Mouse (Mus musculus) cerebellum, postnatal 14 days (tissue): ENCODE results near the gene Epb41l1.

ENCODE experiments used
- DNase-seq, 2 experiments: peaks; one replicate each; pipeline ENCODE4 v3.0.0; 2021; ENCODE audit warnings: mixed read lengths in 2 of 2

The Epb41l1 gene

DNA sequence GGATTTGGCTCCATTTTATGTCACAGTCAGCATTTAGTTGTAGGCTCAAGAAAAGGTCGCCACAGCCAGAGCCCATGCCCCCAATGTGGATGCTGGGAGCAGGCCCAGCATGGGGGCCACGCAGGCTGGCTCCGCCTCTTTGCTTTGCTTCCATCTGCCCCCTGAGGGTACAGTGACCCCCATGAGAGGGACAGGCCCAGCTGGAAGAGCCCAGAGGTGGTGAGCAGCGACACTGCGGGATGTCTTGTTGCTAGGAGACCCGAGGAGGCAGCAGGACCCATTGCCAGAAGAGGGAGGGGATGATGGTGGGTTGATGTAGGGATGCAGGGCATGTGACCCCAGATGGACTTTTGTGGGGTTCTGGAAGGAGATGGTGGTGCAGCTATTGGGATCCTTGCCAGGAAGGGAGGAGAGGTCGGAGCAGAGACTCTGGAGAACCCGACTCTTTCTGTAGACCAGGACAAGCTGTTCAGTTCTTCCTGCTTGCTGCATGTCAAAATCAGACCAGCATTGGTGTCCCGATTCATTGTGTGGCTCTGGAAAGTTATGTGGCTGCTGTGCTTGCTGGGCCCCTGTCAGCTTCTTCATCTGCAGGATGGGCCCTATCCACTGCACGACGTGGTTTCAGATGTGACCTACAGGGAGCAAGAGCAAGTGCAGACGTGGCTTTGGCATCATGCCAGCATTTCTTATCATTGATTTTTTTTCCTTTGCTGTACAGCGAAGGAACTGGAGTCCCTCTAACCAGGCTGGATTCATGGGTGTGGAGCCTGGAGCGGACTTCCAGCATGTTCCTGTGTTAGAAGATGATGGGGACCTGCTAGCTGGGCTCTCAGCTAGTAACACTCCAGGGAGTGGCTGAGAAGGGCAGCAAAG, 41.7 kb downstream of the Epb41l1 start:
- DNase-seq = peak; percentile 47 to 48

DNA sequence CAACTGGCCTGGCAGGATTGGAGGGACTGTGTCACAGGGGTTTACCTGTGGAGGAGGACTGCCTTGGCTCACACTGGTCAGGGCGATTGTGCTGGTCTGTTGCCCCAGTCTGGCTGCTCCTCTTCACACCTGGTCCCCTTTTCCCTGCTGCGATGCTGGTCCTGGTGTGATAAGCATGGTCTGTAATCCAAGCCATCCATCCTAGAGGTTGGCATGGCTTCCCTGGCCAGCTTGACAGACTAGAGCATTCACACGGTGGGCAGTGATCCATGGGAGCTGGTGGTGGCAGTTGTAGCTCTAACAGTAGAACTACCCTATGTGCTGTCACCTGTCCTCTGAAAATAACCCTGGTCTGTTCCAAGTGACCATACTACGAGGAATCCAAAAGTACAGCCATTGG, 43.7 kb downstream of the Epb41l1 start:
- DNase-seq = peak; percentile 92 to 94

DNA sequence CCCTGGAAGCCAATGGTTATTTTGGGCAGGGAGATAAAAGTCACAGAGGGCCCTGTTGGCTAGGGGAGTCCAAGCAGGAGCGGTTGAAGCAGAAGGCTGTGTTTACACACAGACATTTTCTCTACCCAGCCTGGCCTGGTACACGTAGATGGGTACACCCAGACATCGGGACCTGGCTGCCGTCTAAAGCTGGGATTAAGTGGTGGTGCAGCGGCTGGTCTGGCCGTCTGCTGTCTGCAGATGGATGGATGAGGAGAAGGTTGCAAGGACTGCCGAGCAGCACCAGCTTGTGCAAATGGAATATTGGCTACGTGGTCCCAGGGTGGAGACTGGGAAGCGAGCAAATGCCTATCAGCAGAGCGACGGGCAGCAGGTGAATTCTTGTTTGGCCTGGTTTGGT, 46.8 kb downstream of the Epb41l1 start:
- peak; percentile 65 to 70 for DNase-seq

DNA sequence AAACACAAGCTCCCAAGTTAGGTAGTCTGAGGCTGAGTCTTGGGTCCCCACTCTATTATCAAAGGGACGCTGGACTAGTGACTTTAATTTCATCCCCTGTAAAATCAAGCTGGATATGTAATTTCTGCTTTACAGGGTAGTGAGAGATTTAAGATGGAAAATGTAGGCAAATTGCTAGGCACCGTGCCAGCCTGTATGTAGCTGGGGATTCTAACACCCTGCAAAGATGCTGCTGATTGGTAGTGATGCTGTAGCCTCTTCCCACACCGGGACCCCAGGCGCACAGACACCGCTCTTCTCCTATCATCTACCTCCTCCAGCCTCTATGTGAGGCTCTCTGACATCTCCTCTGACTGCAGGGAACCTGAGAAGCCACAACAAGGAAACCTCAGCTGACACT, 48.2 kb downstream of the Epb41l1 start:
- DNase-seq = no peak

DNA sequence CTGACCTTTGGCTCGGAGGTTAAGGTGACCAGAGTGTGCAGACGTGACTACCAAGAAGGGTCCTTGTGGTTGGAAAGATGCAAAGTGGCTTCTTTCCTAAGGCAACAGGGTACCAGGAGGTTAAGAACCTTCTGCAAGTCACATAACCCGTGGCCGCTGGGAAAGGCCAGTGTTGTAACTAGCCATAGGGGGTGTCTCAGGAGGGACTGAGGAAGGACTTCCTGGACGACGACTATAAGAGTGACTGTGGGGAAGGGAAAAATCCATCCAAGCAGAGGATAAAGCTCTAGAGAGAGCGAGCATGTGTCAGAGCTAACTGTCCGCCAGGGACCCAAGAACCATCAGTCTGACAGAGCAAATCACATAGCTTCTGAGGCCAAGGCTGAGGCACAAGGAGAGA, 48.8 kb downstream of the Epb41l1 start:
- no peak for DNase-seq

DNA sequence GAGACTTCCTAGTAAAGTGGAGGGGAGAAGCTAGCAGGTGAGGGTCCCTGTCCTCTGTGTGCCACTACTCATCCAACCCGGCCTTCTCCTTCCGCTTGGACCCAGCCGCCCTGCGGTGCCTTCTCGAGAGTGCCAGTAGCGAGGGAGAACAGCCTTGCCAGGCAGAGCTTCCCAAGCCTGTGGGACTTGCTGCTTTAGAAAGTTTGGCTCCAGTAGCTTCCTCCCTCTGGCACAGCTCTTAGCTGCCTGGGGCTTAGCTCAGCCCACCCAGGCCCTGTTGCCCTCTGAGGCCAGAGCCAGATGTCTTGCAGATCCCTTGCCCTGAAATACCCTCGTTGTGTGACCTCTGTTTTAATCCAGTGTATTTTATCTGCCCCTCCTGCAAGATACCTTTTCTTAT, 50.2 kb downstream of the Epb41l1 start:
- peak; percentile 49 to 54 for DNase-seq

DNA sequence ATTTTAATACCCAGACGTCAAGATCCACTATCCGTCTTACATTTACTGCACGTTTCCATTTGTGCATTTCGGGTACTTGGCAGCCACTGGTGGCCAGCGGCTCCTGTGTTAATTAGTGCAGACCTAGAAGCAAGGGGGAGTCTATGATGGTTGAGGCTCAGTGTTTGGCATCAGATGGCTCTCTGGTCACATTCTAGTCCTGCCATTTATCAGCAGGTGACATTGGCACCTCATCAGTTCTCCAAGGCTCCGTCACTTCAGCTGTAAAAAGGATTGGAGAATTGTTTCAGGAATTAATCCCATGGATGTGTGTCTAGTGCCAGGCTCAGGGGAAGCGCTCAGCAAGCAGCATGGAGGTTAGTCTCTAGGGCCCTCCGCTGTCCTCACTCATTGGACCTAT, 51.6 kb downstream of the Epb41l1 start:
- DNase-seq = peak; percentile 70 to 72

DNA sequence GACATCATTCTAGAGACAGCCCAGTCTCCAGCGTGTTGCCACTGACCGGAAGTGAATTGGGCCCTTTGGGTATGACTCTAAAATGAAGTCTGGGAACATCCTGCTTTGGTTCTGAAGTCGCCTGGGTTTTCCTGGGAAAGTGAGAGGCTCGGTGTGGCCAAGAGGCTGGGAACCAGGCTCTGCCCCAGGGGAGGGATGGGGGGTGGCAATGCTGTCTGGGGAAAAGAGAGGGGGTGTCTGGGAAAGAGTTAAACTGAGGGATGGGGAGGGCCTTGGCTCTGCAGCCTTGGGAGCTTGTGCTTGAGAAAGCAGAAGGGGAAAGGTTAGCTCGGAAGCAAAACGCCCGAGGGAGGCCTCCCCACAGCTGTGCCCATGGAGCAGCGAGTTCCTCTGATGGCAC, 53.0 kb downstream of the Epb41l1 start:
- peak in 1 of 2 experiments; percentile 24 for DNase-seq

DNA sequence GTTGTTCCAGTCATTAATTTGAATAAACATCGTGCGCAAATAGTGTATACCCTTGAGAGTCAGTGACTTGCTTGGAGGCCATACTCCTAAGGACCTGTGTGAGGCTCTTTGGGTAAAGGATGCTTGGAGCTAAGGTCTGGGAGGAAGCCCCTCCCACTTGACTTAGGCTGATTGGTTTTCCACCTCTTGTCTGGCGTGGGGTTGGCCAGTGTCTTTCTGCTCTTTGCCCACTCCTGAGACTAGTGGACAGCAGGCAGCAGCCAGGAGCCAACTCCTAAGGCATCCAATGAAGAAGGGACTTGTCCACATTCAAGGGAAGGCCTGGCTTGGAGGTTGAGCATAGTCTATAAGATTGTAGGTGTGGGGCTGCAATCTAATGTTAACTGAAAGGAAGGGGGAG, 53.4 kb downstream of the Epb41l1 start:
- DNase-seq = peak; percentile 74 to 78

DNA sequence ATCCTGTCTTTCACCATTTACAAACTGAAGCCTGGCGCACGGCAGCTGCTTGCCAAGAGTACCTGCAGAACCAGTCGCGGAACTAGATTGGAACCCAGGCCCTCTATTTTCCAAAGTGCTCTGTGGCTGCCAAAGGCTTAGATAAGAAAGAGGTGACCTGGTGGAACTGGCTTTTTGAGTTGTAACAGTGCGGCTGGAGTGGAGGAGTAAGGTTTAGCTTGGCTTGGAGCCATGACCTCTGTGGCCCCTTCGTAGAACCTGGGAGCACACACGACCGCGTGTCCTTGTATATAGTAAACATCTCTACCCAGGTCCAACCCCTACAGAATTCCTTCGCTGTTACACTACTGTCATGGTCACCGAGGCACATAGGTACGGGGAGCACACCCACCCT, 54.2 kb downstream of the Epb41l1 start:
- peak in 1 of 2 experiments; percentile 55 for DNase-seq

DNA sequence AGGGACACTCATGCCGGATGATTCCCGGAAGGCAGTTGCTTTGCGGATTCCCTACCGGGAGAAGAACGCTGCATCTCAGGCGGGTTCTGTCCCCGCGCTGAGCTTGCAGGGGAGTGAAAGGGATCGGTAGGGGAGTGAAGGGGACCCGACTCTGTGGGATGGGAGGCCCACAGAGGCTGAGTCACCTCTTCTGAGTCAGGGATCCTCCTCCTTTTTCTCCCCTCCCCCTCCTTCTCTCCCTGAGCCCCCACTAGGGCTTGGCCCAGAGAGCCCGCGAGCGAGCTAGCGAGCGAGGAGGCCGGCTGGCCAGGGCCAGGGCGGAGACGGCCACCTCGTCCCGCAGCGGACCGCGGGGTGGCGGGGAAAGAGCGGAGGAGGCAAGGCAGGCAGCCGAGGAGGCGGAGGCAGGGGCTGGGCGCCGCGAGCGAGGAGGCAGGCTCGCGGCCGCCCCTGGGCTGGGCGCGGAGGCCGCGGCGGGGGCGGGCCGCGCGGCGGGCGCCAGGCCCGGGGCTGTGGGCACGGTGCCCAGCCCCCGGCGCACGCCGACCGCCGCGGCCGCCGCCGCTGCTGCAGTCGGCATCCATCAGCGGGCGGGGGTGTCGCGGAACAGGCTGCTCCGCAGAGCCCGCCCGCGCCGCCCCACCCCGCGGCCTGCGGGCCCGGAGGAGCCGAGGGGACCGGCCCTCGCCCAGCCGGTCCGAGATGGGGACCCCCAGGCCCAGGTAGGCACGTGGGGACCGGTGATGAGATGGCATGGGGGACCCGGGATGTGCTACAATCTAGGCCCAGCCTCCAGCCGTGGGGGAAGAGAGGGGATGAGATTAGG, 54.8 kb downstream of the Epb41l1 start:
- DNase-seq = peak; percentile 80 to 86

DNA sequence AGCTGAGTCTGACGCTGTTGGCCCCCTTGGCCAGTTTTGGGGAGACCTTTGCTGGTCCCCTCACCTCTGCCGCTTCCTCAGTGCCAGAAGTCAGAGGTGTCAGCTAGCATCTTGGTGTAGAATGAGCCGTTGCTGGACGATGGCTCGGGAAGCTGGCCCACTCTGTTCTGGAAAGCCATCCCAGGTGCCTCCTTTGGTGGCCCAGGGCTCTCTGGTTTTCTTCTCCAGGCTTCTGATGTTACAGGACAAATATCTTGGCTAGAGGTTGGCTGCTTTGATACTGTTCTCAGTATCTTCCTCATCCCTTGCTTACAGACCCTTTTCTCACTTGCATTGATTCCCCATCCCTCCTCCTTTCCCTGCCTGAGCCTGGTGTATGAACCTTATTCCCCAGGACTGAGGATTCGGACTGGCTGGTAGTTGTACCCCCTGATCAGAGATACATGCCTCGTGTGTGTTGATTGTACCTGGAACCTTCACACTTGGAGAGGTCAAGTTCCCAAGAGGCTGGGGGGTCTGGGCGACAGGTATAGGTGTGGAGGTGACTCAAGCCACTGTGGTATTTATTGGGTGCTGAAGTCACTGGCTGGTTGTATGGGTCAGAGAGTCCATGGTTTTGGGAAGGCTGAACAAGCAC, 55.5 kb downstream of the Epb41l1 start:
- no peak for DNase-seq

DNA sequence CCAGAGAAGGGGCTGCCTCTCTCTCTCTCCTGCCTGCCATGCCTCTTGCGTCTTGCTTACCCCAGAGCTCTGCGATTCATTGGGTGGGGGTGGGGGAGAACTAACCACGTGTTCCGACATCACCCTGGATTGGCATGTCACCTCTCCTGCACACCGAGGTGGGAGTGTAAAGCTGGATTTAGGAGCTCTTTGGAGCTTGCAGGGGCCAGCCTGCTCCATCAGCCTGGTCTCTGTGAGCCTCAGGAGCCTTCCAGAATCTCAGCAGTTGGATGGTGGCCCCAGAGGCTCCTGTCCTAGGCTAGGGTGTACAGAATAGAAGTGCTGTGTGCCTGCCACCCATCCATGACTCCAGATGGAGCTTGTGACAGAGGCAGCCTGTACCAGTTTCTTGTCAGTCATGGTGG, 56.0 kb downstream of the Epb41l1 start:
- peak; percentile 52 to 56 for DNase-seq

DNA sequence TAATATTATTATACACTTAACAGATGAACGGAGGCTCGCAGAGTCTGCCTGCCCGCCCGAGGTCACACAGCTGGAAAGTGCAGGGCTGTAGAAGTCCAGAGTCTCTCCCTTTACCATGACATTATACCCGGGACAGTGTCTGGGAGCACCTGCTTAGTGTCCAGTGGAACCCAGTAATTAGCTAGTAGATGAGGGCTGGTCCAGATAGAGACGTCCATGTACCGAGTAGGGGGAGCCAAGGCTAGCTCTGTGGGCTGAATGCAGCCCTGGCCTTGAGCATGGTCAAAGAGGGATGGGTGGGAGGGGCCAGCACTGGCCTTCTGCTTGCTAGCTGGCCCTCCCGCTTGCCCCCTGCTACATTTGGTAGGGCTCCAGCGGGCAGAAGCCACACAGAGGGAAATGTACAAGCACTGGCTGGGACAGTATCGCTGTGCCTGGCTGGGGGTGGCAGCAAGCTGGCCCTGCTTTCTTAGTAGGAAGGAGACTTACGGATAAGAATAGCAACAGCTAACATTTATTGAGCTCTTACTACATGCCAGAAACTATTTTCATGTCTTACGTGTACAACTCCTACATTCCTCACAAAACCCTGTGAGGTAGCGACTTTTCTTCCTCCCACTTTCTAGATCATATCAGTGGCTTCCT, 57.5 kb downstream of the Epb41l1 start:
- DNase-seq = peak; percentile 83 to 87

DNA sequence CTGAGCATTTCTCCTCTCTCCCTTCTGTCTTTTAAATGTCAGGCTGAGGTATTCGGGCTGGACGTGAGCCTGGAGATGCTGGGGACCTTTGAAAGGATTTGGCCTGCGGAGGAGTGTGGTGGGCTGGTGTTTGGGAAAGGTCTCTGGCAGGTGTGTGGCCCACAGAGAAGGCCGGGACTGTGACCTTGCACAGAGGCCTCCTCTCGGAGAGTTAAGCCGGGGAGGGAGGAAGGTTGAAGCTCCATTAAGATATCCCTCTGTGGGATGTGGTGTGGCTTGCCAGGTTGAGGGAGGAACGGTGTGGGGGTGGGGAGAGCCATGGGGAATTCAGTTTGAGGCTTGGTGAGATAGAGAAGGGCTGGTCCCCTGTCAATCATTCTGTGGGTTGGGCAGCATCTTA, 59.1 kb downstream of the Epb41l1 start:
- peak; percentile 66 to 72 for DNase-seq

DNA sequence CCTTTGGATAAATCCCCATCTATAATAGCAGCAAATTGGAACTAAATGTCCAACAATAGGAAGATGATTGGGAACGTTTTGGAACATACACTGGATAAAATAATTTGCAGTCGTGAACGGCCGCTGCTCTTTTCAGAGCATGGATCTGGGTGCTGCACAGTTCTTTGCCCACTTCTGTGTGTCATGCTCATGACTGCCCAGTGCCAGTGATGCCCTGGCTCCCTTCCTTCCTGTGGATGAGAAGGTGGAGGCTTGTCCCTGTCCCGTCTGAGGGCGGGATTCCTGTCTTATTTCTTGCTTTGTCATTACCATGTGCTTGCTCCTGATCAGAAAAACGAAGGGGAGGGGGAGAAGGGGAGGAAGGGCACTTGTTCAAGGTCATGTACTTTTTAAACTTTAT, 59.6 kb downstream of the Epb41l1 start:
- DNase-seq = peak; percentile 32 to 39

DNA sequence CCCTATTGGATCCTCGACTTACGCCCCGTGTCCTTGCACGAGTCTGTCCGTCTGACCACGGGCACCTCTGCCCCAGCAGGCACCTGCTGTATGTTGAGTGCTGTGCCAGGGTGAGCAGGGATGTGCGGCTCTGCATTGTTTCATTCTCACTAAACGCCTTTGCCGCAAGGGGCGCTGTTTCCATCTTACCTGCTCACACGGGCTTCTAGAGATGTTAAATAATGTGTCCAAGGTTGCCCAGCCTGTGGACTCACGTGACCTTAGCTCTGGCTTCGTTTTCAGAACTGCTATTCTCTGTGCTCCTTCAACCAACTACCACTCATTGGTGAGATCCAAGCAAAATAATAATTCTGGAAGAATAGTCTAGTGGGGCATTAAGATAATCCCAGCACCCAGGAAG, 61.6 kb downstream of the Epb41l1 start:
- peak; percentile 85 to 92 for DNase-seq

DNA sequence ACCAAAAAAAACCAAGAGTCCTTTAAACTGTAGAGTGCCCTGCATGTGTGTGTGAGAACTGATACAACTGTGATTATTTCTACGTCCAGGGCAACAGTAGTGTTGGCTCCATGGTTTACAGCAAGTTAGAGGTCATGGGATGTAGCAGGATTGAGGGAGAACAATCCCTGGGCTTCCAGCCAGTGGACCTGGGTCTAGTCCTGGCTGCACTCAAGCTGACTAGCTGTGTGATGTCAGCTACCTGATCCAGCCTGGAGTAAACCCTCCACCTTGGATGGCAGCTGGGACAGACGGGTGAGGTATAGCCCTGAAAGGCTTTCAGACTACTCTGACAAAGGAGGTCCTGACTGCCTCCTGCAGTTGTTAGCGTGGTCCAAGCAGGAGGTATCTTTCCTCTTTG, 62.1 kb downstream of the Epb41l1 start:
- peak; percentile 38 to 54 for DNase-seq

DNA sequence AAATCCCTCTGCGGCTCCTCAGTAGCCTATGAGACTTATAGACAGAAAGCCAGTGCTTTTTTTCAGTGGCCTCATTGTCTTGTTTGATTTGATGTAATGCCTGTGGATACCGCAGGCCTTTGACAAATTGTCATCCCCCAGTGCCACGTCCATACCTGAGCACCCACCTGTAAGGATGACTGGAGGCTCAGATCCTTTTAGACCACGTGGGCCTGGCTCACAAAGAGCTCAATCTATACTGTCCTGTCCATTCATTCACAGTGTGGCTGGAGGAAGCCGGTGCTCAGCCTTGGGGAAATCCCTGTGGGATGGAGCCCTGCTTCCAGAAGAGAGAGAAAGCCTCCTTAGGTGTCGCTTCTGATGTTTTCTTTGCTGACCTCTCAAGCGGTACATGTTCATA, 62.5 kb downstream of the Epb41l1 start:
- DNase-seq = no peak

DNA sequence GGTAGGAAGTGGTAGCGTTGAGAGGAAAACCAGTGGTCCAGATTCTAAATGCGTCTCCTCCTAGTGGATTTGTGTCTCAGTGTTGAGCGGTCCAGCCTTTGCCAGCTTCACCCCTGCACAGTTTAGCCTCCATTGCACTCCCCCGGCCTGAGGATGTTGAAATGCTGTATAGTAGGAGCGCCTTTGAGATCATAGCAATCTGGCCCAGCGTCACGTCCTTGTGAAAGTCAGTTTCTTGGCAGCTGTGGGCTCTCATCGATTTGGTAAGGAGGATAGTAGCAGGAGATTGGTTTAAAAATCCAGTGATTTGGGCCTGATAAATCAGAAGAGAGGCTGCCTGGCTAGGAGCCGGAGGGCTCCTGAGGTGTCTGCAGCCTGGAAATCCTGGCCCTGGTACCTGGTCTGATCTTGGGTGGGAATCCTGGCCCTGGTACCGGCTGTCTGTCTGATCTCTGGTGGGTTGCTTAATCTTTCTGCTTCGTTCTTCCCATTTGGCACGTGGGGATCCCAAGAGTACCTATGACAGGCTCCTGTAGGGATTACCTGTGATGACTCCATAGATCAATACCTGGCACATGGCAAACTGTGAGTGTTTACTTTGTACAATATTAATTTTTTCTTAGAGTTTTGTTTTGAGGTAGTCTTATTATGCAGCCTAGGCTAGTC, 65.5 kb downstream of the Epb41l1 start:
- DNase-seq = peak in 1 of 2 experiments; percentile 41

DNA sequence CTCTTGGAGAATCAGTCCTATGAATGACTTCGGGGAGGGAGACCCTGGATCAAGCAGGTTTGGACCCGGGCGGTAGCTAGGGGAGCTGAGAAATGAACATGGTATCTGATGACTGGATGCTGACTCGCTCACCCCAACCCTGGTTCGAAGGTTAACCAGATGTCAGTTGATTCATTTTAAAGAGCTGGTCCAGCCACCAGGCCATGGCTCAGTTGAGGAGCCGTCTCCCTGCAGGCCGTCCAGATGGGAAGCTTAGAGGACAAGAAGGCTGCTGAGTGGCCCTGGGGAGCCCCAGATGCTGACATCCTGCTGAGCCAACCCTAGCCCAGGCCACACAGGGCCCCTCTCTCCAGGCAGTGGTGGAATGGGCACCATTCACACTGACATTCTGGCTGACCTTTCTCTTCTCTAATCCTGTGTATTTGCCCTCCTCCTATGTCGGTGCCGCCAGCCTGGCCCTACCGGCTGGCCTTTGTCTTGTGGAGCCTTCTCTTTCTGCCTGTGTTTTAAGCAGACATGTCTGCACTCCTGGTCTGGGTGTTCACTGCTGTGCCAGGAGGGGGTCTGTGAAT, 67.0 kb downstream of the Epb41l1 start:
- no peak for DNase-seq
